Mouse (Mus musculus): Measurements from ENCODE around the gene Tmub1. TPM values are rescaled to one million over a fixed set of nuclear protein-coding genes. Genes with fewer than 3 reads are reported as not detected.
"Not testable (repeated sequence)": the region's sequence is repeated elsewhere in the genome, so short reads cannot be mapped to it uniquely, and the experiment has no call there.

Gene Tmub1
- total RNA-seq, 2 experiments from 2014 or later = 9.1 to 12.0 TPM

DNA sequence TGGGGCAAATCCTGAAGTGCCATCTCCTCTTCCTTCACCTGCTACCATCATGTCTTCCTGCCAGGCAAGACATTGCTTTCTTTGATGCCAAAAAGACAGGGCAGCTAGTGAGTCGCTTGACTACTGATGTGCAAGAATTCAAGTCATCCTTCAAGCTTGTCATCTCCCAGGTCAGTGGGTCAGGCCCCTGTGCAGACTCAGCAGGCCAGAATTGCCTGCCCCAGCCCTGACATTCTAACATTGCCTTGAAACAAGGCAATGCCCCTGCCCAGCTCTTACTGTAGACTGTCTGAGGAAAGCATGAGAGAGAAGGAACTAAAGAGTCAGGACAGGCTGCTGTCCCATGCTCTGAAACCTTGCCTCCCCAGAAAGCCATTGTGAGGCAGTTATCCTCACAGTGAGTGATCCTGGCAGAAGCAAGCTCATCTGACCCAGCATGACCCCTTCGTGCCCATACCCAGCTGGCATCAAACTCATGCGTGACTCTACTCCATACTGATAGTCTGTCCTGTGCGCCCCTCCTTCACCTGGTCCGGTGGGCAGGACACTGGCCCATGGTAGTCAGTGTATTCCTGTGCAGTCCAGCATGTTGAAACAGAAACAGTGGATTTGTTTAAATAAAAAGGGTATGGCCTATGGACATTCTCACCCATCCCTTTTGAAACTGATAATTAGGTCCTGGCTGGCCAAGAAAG, 46.6 kb downstream of the Tmub1 start:
- intact Hi-C loops (cut with DNase I) = loop anchor here (2.0 kb wide), 1 partner anchor 20 kb away; no protein-coding TSS in a partner anchor
- no peak for DNase-seq (ENCODE audit: low spot score)

DNA sequence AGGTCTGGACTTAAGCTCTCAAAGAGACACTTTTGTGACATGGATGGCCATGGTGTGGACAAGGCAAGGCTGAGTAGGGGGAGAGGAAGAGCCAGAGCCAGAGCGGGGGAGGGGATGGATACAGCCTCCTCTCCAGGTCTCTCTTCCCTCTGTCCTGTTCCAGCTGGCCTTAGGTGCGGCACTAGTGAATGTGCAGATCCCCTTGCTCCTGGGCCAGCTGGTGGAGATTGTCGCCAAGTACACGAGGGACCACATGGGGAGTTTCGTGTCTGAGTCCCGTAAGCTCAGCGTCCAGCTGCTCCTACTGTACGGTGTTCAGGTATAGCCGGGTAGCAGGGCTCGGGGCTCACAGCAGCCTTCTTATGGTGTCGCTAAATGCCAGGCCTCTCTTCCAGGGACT, 47.3 kb downstream of the Tmub1 start:
- DNase-seq (ENCODE audit: low spot score) = no peak
- intact Hi-C loops (cut with DNase I) = loop anchor here (2.0 kb wide), 1 partner anchor 20 kb away; no protein-coding TSS in a partner anchor

DNA sequence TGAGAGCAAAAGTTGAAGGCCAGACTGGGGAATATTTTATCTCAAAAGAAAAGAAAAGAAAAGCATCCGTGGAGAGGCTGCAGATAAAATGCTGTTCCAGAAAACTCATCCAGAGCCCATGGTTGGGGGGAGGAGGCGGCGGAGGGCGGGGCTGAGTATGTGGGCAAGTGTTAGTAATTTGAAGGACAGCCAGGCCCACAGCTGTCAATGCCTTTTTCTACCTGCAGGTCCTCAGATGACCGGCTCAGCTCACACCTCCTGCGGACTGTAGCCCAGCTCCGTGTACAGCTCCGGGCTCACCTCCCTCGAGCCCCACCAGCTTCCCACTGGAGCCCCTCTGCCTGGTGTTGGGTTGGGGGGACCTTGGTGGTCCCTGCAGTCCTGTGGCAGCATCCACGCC, 48.0 kb downstream of the Tmub1 start:
- intact Hi-C loops (cut with DNase I) = loop anchor here (2.0 kb wide), 1 partner anchor 21 kb away; no protein-coding TSS in a partner anchor

DNA sequence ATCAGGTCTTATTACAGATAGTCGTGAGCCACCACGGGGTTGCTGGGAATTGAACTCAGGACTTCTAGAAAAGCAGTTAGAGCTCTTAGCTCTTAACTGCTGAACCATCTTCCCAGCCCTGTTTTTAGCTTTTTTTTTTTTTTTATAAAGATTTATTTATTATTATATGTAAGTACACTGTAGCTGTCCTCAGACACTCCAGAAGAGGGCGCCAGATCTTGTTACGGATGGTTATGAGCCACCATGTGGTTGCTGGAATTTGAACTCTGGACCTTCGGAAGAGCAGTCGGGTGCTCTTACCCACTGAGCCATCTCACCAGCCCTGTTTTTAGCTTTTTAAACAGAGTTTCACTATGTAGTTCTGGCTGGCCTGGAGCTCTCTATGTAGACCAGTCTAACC, 51.4 kb downstream of the Tmub1 start:
- intact Hi-C loops (cut with DNase I) = not testable (repeated sequence)

More for the DNA sequence above, 48.0 kb downstream of the Tmub1 start:
- no peak for DNase-seq (ENCODE audit: low spot score)

More for the DNA sequence above, 51.4 kb downstream of the Tmub1 start:
- DNase-seq (ENCODE audit: low spot score) = not testable (repeated sequence)

Other genes starting within 250 kb of the Tmub1 start
- gene Kcnh2, start 96.2 kb downstream of the Tmub1 start, total RNA-seq (2021) = 10 to 100 TPM; 62.4 to 67.2 TPM
- 10 to 100 TPM; 24.1 to 28.1 TPM for gene Nos3, start 83.0 kb downstream of the Tmub1 start, total RNA-seq (2021)
- 1 to 10 TPM in 1 of 2 experiments, under 1 TPM in 1; 0.42 to 1.2 TPM for gene Atg9b, start 55.7 kb downstream of the Tmub1 start, total RNA-seq (2021)
- 10 to 100 TPM; 82.8 to 83.7 TPM for gene Abcb8, start 54.2 kb downstream of the Tmub1 start, total RNA-seq (2021)
- gene Asic3, start 34.5 kb downstream of the Tmub1 start, total RNA-seq (2021) = under 1 TPM in 1 of 2 experiments, not detected in 1; 0.17 TPM
- gene Cdk5, start 24.3 kb downstream of the Tmub1 start, total RNA-seq (2021) = 10 to 100 TPM; 19.2 to 22.8 TPM
- 10 to 100 TPM; 29.7 to 31.3 TPM for gene Slc4a2, start 24.0 kb downstream of the Tmub1 start, total RNA-seq (2021)
- 100 to 1,000 TPM; 275 to 314 TPM for gene Fastk, start 2.6 kb downstream of the Tmub1 start, total RNA-seq (2021)
- gene Agap3, start 4.3 kb upstream of the Tmub1 start, total RNA-seq (2021) = 10 to 100 TPM; 80.4 to 80.7 TPM
- not detected for gene Gbx1, start 79.3 kb upstream of the Tmub1 start, total RNA-seq (2021)
- 10 to 100 TPM; 85.1 to 85.9 TPM for gene Asb10, start 93.1 kb upstream of the Tmub1 start, total RNA-seq (2021)
- not detected for gene 4931409K22Rik, start 109.0 kb upstream of the Tmub1 start, total RNA-seq (2021)
- gene Abcf2, start 129.6 kb upstream of the Tmub1 start, total RNA-seq (2021) = 10 to 100 TPM; 48.0 to 53.2 TPM
- gene Chpf2, start 138.9 kb upstream of the Tmub1 start, total RNA-seq (2021) = 1 to 10 TPM; 7.8 to 9.7 TPM
- 10 to 100 TPM; 69.0 to 69.3 TPM for gene Smarcd3, start 176.6 kb upstream of the Tmub1 start, total RNA-seq (2021)
- 10 to 100 TPM; 30.0 to 33.6 TPM for gene Nub1, start 237.7 kb upstream of the Tmub1 start, total RNA-seq (2021)